Mouse (Mus musculus): ENCODE measurements around the gene Naxd.

The Naxd gene

GRCm38 (mm10) chr8:11555720-11556591 is 58.6 kb downstream of the Naxd start:
- DNase-seq (ENCODE audit: low read depth, low spot score): peak; percentile 99

- DNase-seq (ENCODE audit: low read depth, low spot score): no peak
These were observed 59.6 kb downstream of the Naxd start for GRCm38 (mm10) chr8:11556691-11557423.

DNA sequence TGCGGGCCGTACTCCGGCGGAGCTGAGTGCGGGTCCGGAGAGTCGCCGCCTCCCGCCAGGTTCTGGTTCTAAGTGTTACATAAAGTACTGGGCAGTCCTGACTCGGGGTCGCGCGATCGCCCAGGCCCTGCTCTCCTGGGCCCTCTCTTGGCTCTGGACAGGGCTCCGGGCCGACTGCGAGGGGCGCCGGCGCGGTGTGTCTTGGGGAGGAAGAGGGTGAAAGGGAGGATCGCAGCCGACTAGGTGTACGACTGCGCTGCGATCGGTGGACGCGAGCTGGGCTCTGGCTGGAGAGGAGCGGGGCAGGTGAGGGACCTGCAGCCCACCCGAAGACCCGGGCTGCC is 60.1 kb downstream of the Naxd start:
- no peak for DNase-seq (ENCODE audit: low read depth, low spot score)

DNA sequence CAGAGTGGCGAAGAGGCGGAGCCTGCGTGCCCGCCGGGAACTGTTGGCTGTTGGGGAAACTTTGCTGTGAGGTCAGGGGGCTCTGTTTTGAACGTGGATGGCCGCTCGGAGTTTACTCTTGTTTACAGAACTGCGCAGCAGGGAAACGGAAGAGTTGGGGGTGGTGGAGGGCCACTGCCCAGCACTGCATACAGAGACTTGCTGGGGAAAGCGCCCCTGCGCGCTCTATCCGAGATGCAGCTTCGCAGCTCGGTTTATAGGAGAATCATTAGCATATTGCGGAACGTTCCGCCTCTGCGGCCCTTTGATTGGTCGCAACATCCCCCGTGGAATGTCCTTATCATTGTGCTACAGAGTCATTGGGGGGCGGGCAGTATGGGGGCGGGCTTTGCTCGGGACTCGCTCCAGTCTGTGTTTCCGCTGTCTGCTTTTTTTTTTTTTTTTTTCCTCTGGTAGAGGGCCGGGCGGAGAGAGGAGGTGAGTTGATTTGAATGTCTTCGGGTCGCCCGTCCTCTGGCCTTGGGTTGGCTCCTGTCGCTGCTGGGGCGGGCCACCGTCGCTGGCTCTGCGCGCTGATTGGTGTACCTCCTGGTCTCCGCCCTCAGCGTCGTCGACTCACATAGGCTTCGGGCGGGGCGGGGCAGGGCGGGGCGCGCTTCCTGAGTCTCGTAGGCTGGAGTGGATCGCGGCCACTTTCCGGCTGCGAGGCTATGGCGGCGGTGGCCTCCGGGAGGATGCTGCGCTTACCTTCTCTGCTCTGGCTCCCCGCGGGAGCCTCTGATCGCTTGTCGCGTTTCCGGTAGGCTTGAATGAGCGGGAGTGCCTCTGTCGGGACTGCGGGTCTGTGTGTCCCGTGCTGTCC is 60.7 kb downstream of the Naxd start:
- DNase-seq (ENCODE audit: low read depth, low spot score): peak; percentile 98

DNA sequence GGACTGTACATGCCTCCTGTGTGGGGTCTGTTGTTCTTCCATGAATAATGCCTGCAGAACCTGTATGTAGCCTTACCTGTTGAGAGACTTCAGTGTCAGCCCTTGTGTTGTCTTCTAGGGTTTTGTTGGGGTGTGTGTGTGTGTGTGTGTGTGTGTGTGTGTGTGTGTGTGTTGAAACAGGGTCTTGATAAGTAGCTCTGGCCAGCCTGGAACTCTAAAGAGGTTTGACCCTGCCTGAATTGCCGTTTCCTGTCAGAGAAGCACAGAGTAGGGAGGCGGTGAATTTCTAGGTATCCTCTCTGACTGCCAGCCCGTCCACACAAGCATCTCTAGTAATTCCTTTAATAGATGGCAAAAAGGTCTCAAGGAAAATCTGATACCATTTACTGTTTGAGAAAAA is 62.2 kb downstream of the Naxd start:
- no peak for DNase-seq (ENCODE audit: low read depth, low spot score)

- DNase-seq (ENCODE audit: low read depth, low spot score): no peak
These were observed 62.9 kb downstream of the Naxd start for GRCm38 (mm10) chr8:11560220-11560619.

DNA sequence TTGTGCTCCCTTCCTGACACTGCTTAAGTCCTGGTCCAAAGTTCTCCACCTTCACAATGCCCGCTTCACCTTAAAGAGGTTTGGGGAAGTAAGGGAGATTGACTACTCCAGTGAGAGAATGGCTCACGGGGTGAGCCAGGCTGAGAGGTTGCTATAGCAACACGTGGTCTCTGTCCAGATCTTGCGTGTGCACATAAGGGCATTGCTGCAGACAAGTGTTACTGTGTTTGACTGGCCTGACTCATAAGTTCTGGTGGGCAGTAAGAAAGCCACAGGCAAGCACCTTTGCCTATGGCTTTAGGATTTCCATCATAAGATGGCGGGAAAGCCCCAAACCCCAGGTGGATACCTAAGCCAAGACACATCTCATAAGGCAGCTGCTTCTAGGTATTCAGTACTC is 66.9 kb downstream of the Naxd start:
- DNase-seq (ENCODE audit: low read depth, low spot score): no peak

Measured in WW6 (cell line).